Comparison of ENCODE assay signal across 8 mouse cellular contexts in genomic region chr5:147076799-147077165, GRCm38 (mm10). TPM values are rescaled to one million over a fixed set of nuclear protein-coding genes. Genes with fewer than 3 reads are reported as not detected.
DNase-seq lines count a peak whose midpoint lies in the region; ATAC-seq and TF ChIP-seq lines count a peak whose summit lies in the region.

Polr1d (plus strand) TSS chr5:147077050.

- no peaks in the 10 kb centered on the region for H3K9me3 ChIP-seq in heart, postnatal 0 days (replicated peaks; ENCODE audit: control insufficient read depth, low read length)
- H3K9me3 ChIP-seq in limb, embryonic 10.5 days (replicated peaks) = no peaks in the 10 kb centered on the region
- no peaks in the 10 kb centered on the region for H3K9me3 ChIP-seq in neural tube, embryonic 15.5 days (replicated peaks)

- TF ChIP-seq EP300 in heart, postnatal 0 days (IDR thresholded peaks at IDR 0.05; ENCODE audit: low read depth) = no peak

- peak within 1 kb of the TSS; percentile 93 for H3K4me3 ChIP-seq in thymus, adult 2 months (ENCODE audit: control insufficient read depth, insufficient read depth, low read length)
- H3K4me3 ChIP-seq in heart, postnatal 0 days (ENCODE audit: low read depth, low read length) = peak within 1 kb of the TSS; percentile 93
- peak within 1 kb of the TSS; percentile 73 for H3K4me3 ChIP-seq in limb, embryonic 10.5 days
- peak within 1 kb of the TSS; percentile 58 for H3K4me3 ChIP-seq in neural tube, embryonic 15.5 days (replicated peaks)

- H3K9ac ChIP-seq in heart, postnatal 0 days (replicated peaks; ENCODE audit: low read depth, low read length) = peak within 1 kb of the TSS; percentile 91
- peak within 1 kb of the TSS; percentile 79 for H3K9ac ChIP-seq in neural tube, embryonic 15.5 days (replicated peaks)

- peak; percentile 19; the same call in 1 of the 2 replicates for ATAC-seq in erythroblast, adult 5-6 weeks (replicated peaks; ENCODE audit: low FRiP score, poor library complexity, severe bottlenecking)
- no peak for ATAC-seq in heart, postnatal 0 days (ENCODE audit: insufficient read depth, low read depth)
- ATAC-seq in neural tube, embryonic 15.5 days (ENCODE audit: low FRiP score) = peak; percentile 61; the same call in 1 of the 2 replicates

- TF ChIP-seq CTCF in thymus, adult 2 months (IDR thresholded peaks at IDR 0.05; ENCODE audit: borderline replicate concordance, control insufficient read depth, extremely low read depth, insufficient read depth, low read length, poor library complexity) = no peak
- no peak for TF ChIP-seq CTCF in heart, postnatal 0 days (IDR thresholded peaks at IDR 0.05; ENCODE audit: low read depth)

- H3K27me3 ChIP-seq in thymus, adult 2 months (ENCODE audit: control insufficient read depth, insufficient read depth, low read length) = no peaks in the 10 kb centered on the region
- H3K27me3 ChIP-seq in heart, postnatal 0 days (ENCODE audit: control insufficient read depth, insufficient read depth, low read length) = no peaks in the 10 kb centered on the region
- no peaks in the 10 kb centered on the region for H3K27me3 ChIP-seq in limb, embryonic 10.5 days (ENCODE audit: low read depth, poor library complexity, severe bottlenecking)
- no peaks in the 10 kb centered on the region; the same call in 1 of the 2 replicates for H3K27me3 ChIP-seq in neural tube, embryonic 15.5 days (replicated peaks)

- no peak for DNase-seq in thymus, adult 2 months
- no peak for DNase-seq in thymus, postnatal 4 days
- no peak for DNase-seq in heart, postnatal 0 days (ENCODE audit: low spot score)
- DNase-seq in limb, embryonic 10.5 days (ENCODE audit: low spot score) = no peak
- DNase-seq in Muller cell, postnatal 12 days (ENCODE audit: inconsistent ontology term) = no peak
- no peak for DNase-seq in spleen, adult 18-20 months

- no peaks in the 10 kb centered on the region; the same call in 1 of the 2 replicates for H3K36me3 ChIP-seq in thymus, adult 2 months (ENCODE audit: control insufficient read depth, insufficient read depth, low read length)
- H3K36me3 ChIP-seq in heart, postnatal 0 days (replicated peaks; ENCODE audit: control insufficient read depth, insufficient read depth, low read length) = peaks cover 14% of the 10 kb centered on the region; the same call in 1 of the 2 replicates
- H3K36me3 ChIP-seq in limb, embryonic 10.5 days = peaks cover 31% of the 10 kb centered on the region
- no peaks in the 10 kb centered on the region for H3K36me3 ChIP-seq in neural tube, embryonic 15.5 days

- peak within 1 kb of the TSS; percentile 93 for H3K4me2 ChIP-seq in heart, postnatal 0 days (ENCODE audit: low read depth, low read length)
- peak within 1 kb of the TSS; percentile 97 for H3K4me2 ChIP-seq in neural tube, embryonic 15.5 days

- H3K4me1 ChIP-seq in thymus, adult 2 months (replicated peaks; ENCODE audit: control insufficient read depth, insufficient read depth, low read length) = peaks cover 10% of the 10 kb centered on the region
- peaks cover 30% of the 10 kb centered on the region for H3K4me1 ChIP-seq in heart, postnatal 0 days (ENCODE audit: control insufficient read depth, insufficient read depth)
- peaks cover 31% of the 10 kb centered on the region for H3K4me1 ChIP-seq in limb, embryonic 10.5 days
- peaks cover 27% of the 10 kb centered on the region for H3K4me1 ChIP-seq in neural tube, embryonic 15.5 days

- no peak for TF ChIP-seq POLR2A in thymus, adult 2 months (IDR thresholded peaks at IDR 0.05; ENCODE audit: control insufficient read depth, extremely low read depth, insufficient read depth, low read length, poor library complexity)

- under 1% methylated on average over 17 of the region's 17 CpGs for WGBS in thymus, adult 2 months
- WGBS in heart, postnatal 0 days = under 1% methylated on average over 14 of the region's 17 CpGs
- under 1% methylated on average over 17 of the region's 17 CpGs for WGBS in limb, embryonic 10.5 days
- WGBS in neural tube, embryonic 15.5 days = 0% methylated on average over 17 of the region's 17 CpGs

- H3K27ac ChIP-seq in thymus, adult 2 months (ENCODE audit: control insufficient read depth, insufficient read depth, low read length) = peak within 1 kb of the TSS; percentile 79
- H3K27ac ChIP-seq in heart, postnatal 0 days (ENCODE audit: low read depth) = peak within 1 kb of the TSS; percentile 98
- H3K27ac ChIP-seq in limb, embryonic 10.5 days = peak within 1 kb of the TSS; percentile 87
- peak within 1 kb of the TSS; percentile 86 for H3K27ac ChIP-seq in neural tube, embryonic 15.5 days (replicated peaks)

RNA-seq across cellular contexts. Expression of gene Polr1d, which starts in this region (rescaled TPM):
- 51.7 and 55.1 TPM in 2 replicates for polyA plus RNA-seq in thymus, adult 2 months (2012; rRNA removed)
- 27.9 and 36.6 TPM in 2 replicates for total RNA-seq in erythroblast, adult 5-6 weeks (2015; ENCODE audit: low replicate concordance)
- 26.9 and 28.7 TPM in 2 replicates for total RNA-seq in erythroblast, adult 5-6 weeks (2017; ENCODE audit: low replicate concordance)
- total RNA-seq in heart, postnatal 0 days (2014; rRNA removed; ENCODE audit: low replicate concordance) = 53.8 and 56.9 TPM in 2 replicates
- 85.0 and 89.1 TPM in 2 replicates for polyA plus RNA-seq in heart, postnatal 0 days (2015; fragmentation: Nextera tagmentation; extraction: Ambion mirVana)
- polyA plus RNA-seq in limb, embryonic 10.5 days (2016; fragmentation: Nextera tagmentation; extraction: Ambion mirVana) = 129 and 149 TPM in 2 replicates
- 106 and 112 TPM in 2 replicates for polyA plus RNA-seq in neural tube, embryonic 15.5 days (2015; fragmentation: Nextera tagmentation; extraction: Ambion mirVana)
